Mouse (Mus musculus) hematopoietic stem cell, adult 5-6 weeks (primary cell): ENCODE data around the gene Susd4. TPM values are rescaled to one million over a fixed set of nuclear protein-coding genes. Genes with fewer than 3 reads are reported as not detected.

Experiments
- ATAC-seq, 2 experiments: fragments of 125-278 bp in 1 of 2; replicated peaks in 1 of 2; 2 replicates each; pipeline ENCODE4 v1.8.0; 2016 to 2017; ENCODE audit warnings: inconsistent platforms in 2 of 2, mild to moderate bottlenecking in 2 of 2, moderate number of reproducible peaks in 2 of 2, low read depth in 1 of 2, moderate TSS enrichment in 1 of 2; ENCODE audit not compliant: low FRiP score in 2 of 2, poor library complexity in 2 of 2, severe bottlenecking in 2 of 2, insufficient read depth in 1 of 2, low TSS enrichment in 1 of 2
- total RNA-seq: library from RNA; stranded (forward); fragments of 172-1452, 232-1000 nt; gene quantifications from 2 replicates; pipeline ENCODE4 v1.2.3, GENCODE M21; 2017

Gene Susd4
- total RNA-seq, 1 experiment from 2014 or later = 2.2 TPM

GRCm38 (mm10) chr1:182778225-182778624 is 14.6 kb downstream of the Susd4 start:
- no peak for ATAC-seq

- ATAC-seq = no peak
Observed at GRCm38 (mm10) chr1:182779024-182779520, 15.4 kb downstream of the Susd4 start.

GRCm38 (mm10) chr1:182783774-182784173 is 20.1 kb downstream of the Susd4 start:
- no peak for ATAC-seq

- no peak for ATAC-seq
Observed at GRCm38 (mm10) chr1:182784784-182785183, 21.1 kb downstream of the Susd4 start.

- ATAC-seq = no peak
Observed at GRCm38 (mm10) chr1:182785504-182785903, 21.8 kb downstream of the Susd4 start.

- ATAC-seq = no peak
Observed at GRCm38 (mm10) chr1:182787030-182787429, 23.4 kb downstream of the Susd4 start.

- ATAC-seq = no peak
Observed at GRCm38 (mm10) chr1:182788896-182789295, 25.2 kb downstream of the Susd4 start.

GRCm38 (mm10) chr1:182792521-182793071 is 28.9 kb downstream of the Susd4 start:
- ATAC-seq = peak; percentile 94 to 97

- ATAC-seq = no peak
Observed at GRCm38 (mm10) chr1:182794221-182794620, 30.6 kb downstream of the Susd4 start.

- ATAC-seq = no peak
Observed at GRCm38 (mm10) chr1:182794628-182795027, 31.0 kb downstream of the Susd4 start.

- no peak for ATAC-seq
Observed at GRCm38 (mm10) chr1:182797048-182797447, 33.4 kb downstream of the Susd4 start.

GRCm38 (mm10) chr1:182801590-182801989 is 37.9 kb downstream of the Susd4 start:
- ATAC-seq = peak; percentile 22 to 78; a peak in 1 of 4 replicates

GRCm38 (mm10) chr1:182802891-182803290 is 39.2 kb downstream of the Susd4 start:
- no peak for ATAC-seq

- no peak for ATAC-seq
Observed at GRCm38 (mm10) chr1:182813991-182814390, 50.3 kb downstream of the Susd4 start.

GRCm38 (mm10) chr1:182814566-182814965 is 50.9 kb downstream of the Susd4 start:
- ATAC-seq = no peak

- no peak for ATAC-seq
Observed at GRCm38 (mm10) chr1:182817106-182817505, 53.4 kb downstream of the Susd4 start.

GRCm38 (mm10) chr1:182817624-182818023 is 54.0 kb downstream of the Susd4 start:
- ATAC-seq = no peak

GRCm38 (mm10) chr1:182818931-182819330 is 55.3 kb downstream of the Susd4 start:
- no peak for ATAC-seq

GRCm38 (mm10) chr1:182822729-182823128 is 59.1 kb downstream of the Susd4 start:
- ATAC-seq = no peak
